Mouse (Mus musculus) erythroblast, embryonic 14.5 days (primary cell): ENCODE results near the gene Sf3a3. TPM values are rescaled to one million over a fixed set of nuclear protein-coding genes. Genes with fewer than 3 reads are reported as not detected.

Experiments
- H3K27me3 ChIP-seq: 2 replicates; pipeline ENCODE4 v1.6.1; 2012; ENCODE audit warnings: inconsistent platforms; ENCODE audit not compliant: control insufficient read depth
- H3K36me3 ChIP-seq: 2 replicates; pipeline ENCODE4 v1.6.1; 2012; ENCODE audit warnings: mild to moderate bottlenecking, inconsistent platforms; ENCODE audit not compliant: control insufficient read depth
- H3K4me1 ChIP-seq: 2 replicates; pipeline ENCODE4 v1.6.1; 2012; ENCODE audit warnings: inconsistent platforms; ENCODE audit not compliant: control insufficient read depth
- H3K4me3 ChIP-seq: replicated peaks from 2 replicates; pipeline ENCODE3; 2012; ENCODE audit warnings: moderate library complexity, mild to moderate bottlenecking, inconsistent platforms
- H3K9me3 ChIP-seq: 2 replicates; pipeline ENCODE4 v1.6.1; 2012; ENCODE audit warnings: low read length, inconsistent platforms, mixed read lengths; ENCODE audit not compliant: control insufficient read depth
- GATA1 ChIP-seq: IDR thresholded peaks from 2 replicates; pipeline ENCODE4 v1.6.1; 2012; ENCODE audit warnings: low read length, inconsistent platforms, mixed read lengths
- TAL1 ChIP-seq: IDR thresholded peaks from 3 replicates; pipeline ENCODE4 v1.6.1; 2012; ENCODE audit warnings: low read length, inconsistent platforms, mixed read lengths
- polyA plus RNA-seq: library from polyadenylated mRNA; stranded (reverse); fragments of >175 nt; gene quantifications from 2 replicates; pipeline ENCODE4 v1.2.3, GENCODE M21; 2012

Sf3a3 gene
- polyA plus RNA-seq, 1 experiment: 3.6 TPM

- Histone ChIP-seq H3K9me3 (no peaks in the 10 kb centered on the region), H3K36me3 (peaks cover 84% of the 10 kb centered on the region), H3K27me3 (no peaks in the 10 kb centered on the region), H3K4me3 (no peak overlapping the region), H3K4me1 (peaks cover 21% of the 10 kb centered on the region)
- TF ChIP-seq TAL1 (no peak), GATA1 (no peak)
Observed at GRCm38 (mm10) chr4:124719101-124719500, 4.5 kb downstream of the Sf3a3 start.

GRCm38 (mm10) chr4:124726121-124726520 lies 11.5 kb downstream of the Sf3a3 start:
- TF ChIP-seq GATA1 (no peak), TAL1 (no peak)
- Histone ChIP-seq H3K36me3 (peaks cover 100% of the 10 kb centered on the region), H3K9me3 (no peaks in the 10 kb centered on the region), H3K27me3 (no peaks in the 10 kb centered on the region), H3K4me1 (no peaks in the 10 kb centered on the region), H3K4me3 (no peak overlapping the region)

- Histone ChIP-seq H3K27me3 (no peaks in the 10 kb centered on the region), H3K4me1 (peaks cover 11% of the 10 kb centered on the region), H3K36me3 (peaks cover 19% of the 10 kb centered on the region), H3K4me3 (no peak overlapping the region), H3K9me3 (no peaks in the 10 kb centered on the region)
- TF ChIP-seq TAL1 (no peak), GATA1 (no peak)
Observed at GRCm38 (mm10) chr4:124736952-124737351, 22.4 kb downstream of the Sf3a3 start.

GRCm38 (mm10) chr4:124737486-124737885 lies 22.9 kb downstream of the Sf3a3 start:
- TF ChIP-seq TAL1 (no peak), GATA1 (no peak)
- Histone ChIP-seq H3K36me3 (peaks cover 14% of the 10 kb centered on the region), H3K4me1 (peaks cover 17% of the 10 kb centered on the region), H3K4me3 (no peak overlapping the region), H3K27me3 (no peaks in the 10 kb centered on the region), H3K9me3 (no peaks in the 10 kb centered on the region)

GRCm38 (mm10) chr4:124738013-124738412 lies 23.4 kb downstream of the Sf3a3 start:
- H3K36me3 ChIP-seq: peaks cover 9% of the 10 kb centered on the region
- H3K4me3 ChIP-seq: no peak overlapping the region
- TF ChIP-seq GATA1: no peak
- TF ChIP-seq TAL1: no peak
- no peaks in the 10 kb centered on the region for H3K27me3 ChIP-seq
- H3K9me3 ChIP-seq: no peaks in the 10 kb centered on the region
- peaks cover 19% of the 10 kb centered on the region for H3K4me1 ChIP-seq

GRCm38 (mm10) chr4:124738783-124739182 lies 24.2 kb downstream of the Sf3a3 start:
- TF ChIP-seq TAL1: no peak
- TF ChIP-seq GATA1: no peak
- H3K36me3 ChIP-seq: peaks cover under 1% of the 10 kb centered on the region
- H3K9me3 ChIP-seq: no peaks in the 10 kb centered on the region
- H3K4me3 ChIP-seq: no peak overlapping the region
- H3K27me3 ChIP-seq: no peaks in the 10 kb centered on the region
- peaks cover 19% of the 10 kb centered on the region for H3K4me1 ChIP-seq

GRCm38 (mm10) chr4:124741376-124742343 lies 27.1 kb downstream of the Sf3a3 start, which contains the start of gene Inpp5b:
Gene Inpp5b (plus strand): TSS chr4:124741850.
- Histone ChIP-seq H3K9me3 (no peaks in the 10 kb centered on the region), H3K4me1 (peaks cover 20% of the 10 kb centered on the region), H3K27me3 (no peaks in the 10 kb centered on the region), H3K4me3 (peak within 1 kb of the TSS; percentile 64), H3K36me3 (peaks cover 3% of the 10 kb centered on the region; the same call in 1 of the 2 replicates)
- TF ChIP-seq GATA1: no peak
- no peak for TF ChIP-seq TAL1

- peaks cover 3% of the 10 kb centered on the region; the same call in 1 of the 2 replicates for H3K36me3 ChIP-seq
- no peak overlapping the region for H3K4me3 ChIP-seq
- peaks cover 26% of the 10 kb centered on the region for H3K4me1 ChIP-seq
- no peaks in the 10 kb centered on the region for H3K27me3 ChIP-seq
- no peaks in the 10 kb centered on the region for H3K9me3 ChIP-seq
- TF ChIP-seq GATA1 (no peak), TAL1 (no peak)
Observed at GRCm38 (mm10) chr4:124742839-124743238, 28.3 kb downstream of the Sf3a3 start.

GRCm38 (mm10) chr4:124746577-124746976 lies 32.0 kb downstream of the Sf3a3 start:
- peaks cover 3% of the 10 kb centered on the region; the same call in 1 of the 2 replicates for H3K36me3 ChIP-seq
- H3K27me3 ChIP-seq: no peaks in the 10 kb centered on the region
- H3K9me3 ChIP-seq: no peaks in the 10 kb centered on the region
- H3K4me1 ChIP-seq: peaks cover 30% of the 10 kb centered on the region
- no peak overlapping the region for H3K4me3 ChIP-seq
- TF ChIP-seq TAL1 (no peak), GATA1 (no peak)
